Mouse (Mus musculus): Measurements from ENCODE around the gene Gna12. TPM values are rescaled to one million over a fixed set of nuclear protein-coding genes. Genes with fewer than 3 reads are reported as not detected.

Gene Gna12
- polyA plus RNA-seq, 1 experiment from 2014 or later: 6.9 TPM

- Histone ChIP-seq H3K27me3 (ENCODE audit: control insufficient read depth, insufficient read depth, low read length) (no peaks in the 10 kb centered on the region), H3K9ac (ENCODE audit: low read length) (no peak overlapping the region), H3K9me3 (replicated peaks; ENCODE audit: control insufficient read depth, low read length) (no peaks in the 10 kb centered on the region), H3K4me3 (replicated peaks; ENCODE audit: low read length) (no peak overlapping the region), H3K27ac (ENCODE audit: low read length) (no peak overlapping the region), H3K36me3 (ENCODE audit: control insufficient read depth, insufficient read depth, low read length) (no peaks in the 10 kb centered on the region), H3K4me1 (ENCODE audit: control insufficient read depth, insufficient read depth, low read length) (no peaks in the 10 kb centered on the region), H3K4me2 (ENCODE audit: low read depth, low read length) (no peak overlapping the region)
- WGBS: 33% methylated on average over 12 of the region's 12 CpGs
- no peak for ATAC-seq (ENCODE audit: insufficient read depth, low FRiP score)
Measured at GRCm38 (mm10) chr5:140743706-140744131, 86.5 kb downstream of the Gna12 start.

- Histone ChIP-seq H3K4me1 (ENCODE audit: control insufficient read depth, insufficient read depth, low read length) (no peaks in the 10 kb centered on the region), H3K4me2 (ENCODE audit: low read depth, low read length) (no peak overlapping the region), H3K27ac (ENCODE audit: low read length) (no peak overlapping the region), H3K9me3 (replicated peaks; ENCODE audit: control insufficient read depth, low read length) (no peaks in the 10 kb centered on the region), H3K36me3 (ENCODE audit: control insufficient read depth, insufficient read depth, low read length) (no peaks in the 10 kb centered on the region), H3K9ac (ENCODE audit: low read length) (no peak overlapping the region), H3K27me3 (ENCODE audit: control insufficient read depth, insufficient read depth, low read length) (no peaks in the 10 kb centered on the region), H3K4me3 (replicated peaks; ENCODE audit: low read length) (no peak overlapping the region)
- ATAC-seq (ENCODE audit: insufficient read depth, low FRiP score): no peak
Measured at GRCm38 (mm10) chr5:140741877-140742276, 88.4 kb downstream of the Gna12 start.

GRCm38 (mm10) chr5:140741040-140741439 lies 89.2 kb downstream of the Gna12 start:
- Histone ChIP-seq H3K4me1 (ENCODE audit: control insufficient read depth, insufficient read depth, low read length) (no peaks in the 10 kb centered on the region), H3K4me3 (replicated peaks; ENCODE audit: low read length) (no peak overlapping the region), H3K9ac (ENCODE audit: low read length) (no peak overlapping the region), H3K9me3 (replicated peaks; ENCODE audit: control insufficient read depth, low read length) (no peaks in the 10 kb centered on the region), H3K27me3 (ENCODE audit: control insufficient read depth, insufficient read depth, low read length) (0 out of 2 replicates have a peak, but pooled peaks cover 4% of the 10 kb centered on the region), H3K36me3 (ENCODE audit: control insufficient read depth, insufficient read depth, low read length) (no peaks in the 10 kb centered on the region), H3K4me2 (ENCODE audit: low read depth, low read length) (no peak overlapping the region), H3K27ac (ENCODE audit: low read length) (no peak overlapping the region)
- ATAC-seq (ENCODE audit: insufficient read depth, low FRiP score): no peak
- WGBS: 74% methylated on average over 11 of the region's 11 CpGs

GRCm38 (mm10) chr5:140739813-140740212 lies 90.4 kb downstream of the Gna12 start:
- no peaks in the 10 kb centered on the region for H3K9me3 ChIP-seq (replicated peaks; ENCODE audit: control insufficient read depth, low read length)
- WGBS: 67% methylated on average over 12 of the region's 12 CpGs
- no peaks in the 10 kb centered on the region for H3K36me3 ChIP-seq (ENCODE audit: control insufficient read depth, insufficient read depth, low read length)
- peaks cover 5% of the 10 kb centered on the region; the same call in 1 of the 2 replicates for H3K27me3 ChIP-seq (ENCODE audit: control insufficient read depth, insufficient read depth, low read length)
- peaks cover 6% of the 10 kb centered on the region for H3K4me1 ChIP-seq (ENCODE audit: control insufficient read depth, insufficient read depth, low read length)
- no peak for ATAC-seq (ENCODE audit: insufficient read depth, low FRiP score)
- no peak overlapping the region for H3K27ac ChIP-seq (ENCODE audit: low read length)
- no peak overlapping the region for H3K4me3 ChIP-seq (replicated peaks; ENCODE audit: low read length)
- H3K9ac ChIP-seq (ENCODE audit: low read length): no peak overlapping the region
- H3K4me2 ChIP-seq (ENCODE audit: low read depth, low read length): no peak overlapping the region

GRCm38 (mm10) chr5:140736166-140736565 lies 94.1 kb downstream of the Gna12 start:
- H3K9me3 ChIP-seq (replicated peaks; ENCODE audit: control insufficient read depth, low read length): no peaks in the 10 kb centered on the region
- 0 out of 2 replicates have a peak overlapping the region, but pooled peaks have one; percentile 40 for H3K4me3 ChIP-seq (replicated peaks; ENCODE audit: low read length)
- peak overlapping the region; percentile 71; the same call in 1 of the 2 replicates for H3K4me2 ChIP-seq (ENCODE audit: low read depth, low read length)
- H3K4me1 ChIP-seq (ENCODE audit: control insufficient read depth, insufficient read depth, low read length): peaks cover 6% of the 10 kb centered on the region
- no peak overlapping the region for H3K27ac ChIP-seq (ENCODE audit: low read length)
- 15% methylated on average over 13 of the region's 13 CpGs for WGBS
- ATAC-seq (ENCODE audit: insufficient read depth, low FRiP score): no peak
- no peaks in the 10 kb centered on the region for H3K36me3 ChIP-seq (ENCODE audit: control insufficient read depth, insufficient read depth, low read length)
- peaks cover 8% of the 10 kb centered on the region; the same call in 1 of the 2 replicates for H3K27me3 ChIP-seq (ENCODE audit: control insufficient read depth, insufficient read depth, low read length)
- no peak overlapping the region for H3K9ac ChIP-seq (ENCODE audit: low read length)

- Histone ChIP-seq H3K9me3 (replicated peaks; ENCODE audit: control insufficient read depth, low read length) (no peaks in the 10 kb centered on the region), H3K4me3 (replicated peaks; ENCODE audit: low read length) (peak overlapping the region; percentile 40), H3K9ac (ENCODE audit: low read length) (peak overlapping the region; percentile 57), H3K36me3 (ENCODE audit: control insufficient read depth, insufficient read depth, low read length) (no peaks in the 10 kb centered on the region), H3K27me3 (ENCODE audit: control insufficient read depth, insufficient read depth, low read length) (peaks cover 8% of the 10 kb centered on the region; the same call in 1 of the 2 replicates), H3K4me1 (ENCODE audit: control insufficient read depth, insufficient read depth, low read length) (peaks cover 6% of the 10 kb centered on the region), H3K4me2 (ENCODE audit: low read depth, low read length) (peak overlapping the region; percentile 71), H3K27ac (ENCODE audit: low read length) (no peak overlapping the region)
- ATAC-seq (ENCODE audit: insufficient read depth, low FRiP score): peak; percentile 65; the same call in 1 of the 2 replicates
- WGBS: under 1% methylated on average over 22 of the region's 22 CpGs
Measured at GRCm38 (mm10) chr5:140735297-140735696, 94.9 kb downstream of the Gna12 start.

GRCm38 (mm10) chr5:140733336-140733735 lies 96.9 kb downstream of the Gna12 start:
- H3K9ac ChIP-seq (ENCODE audit: low read length): no peak overlapping the region
- no peak overlapping the region for H3K27ac ChIP-seq (ENCODE audit: low read length)
- no peaks in the 10 kb centered on the region for H3K36me3 ChIP-seq (ENCODE audit: control insufficient read depth, insufficient read depth, low read length)
- H3K4me2 ChIP-seq (ENCODE audit: low read depth, low read length): no peak overlapping the region
- H3K4me1 ChIP-seq (ENCODE audit: control insufficient read depth, insufficient read depth, low read length): peaks cover 6% of the 10 kb centered on the region
- H3K4me3 ChIP-seq (replicated peaks; ENCODE audit: low read length): no peak overlapping the region
- ATAC-seq (ENCODE audit: insufficient read depth, low FRiP score): no peak
- peaks cover 8% of the 10 kb centered on the region; the same call in 1 of the 2 replicates for H3K27me3 ChIP-seq (ENCODE audit: control insufficient read depth, insufficient read depth, low read length)
- 72% methylated on average over 3 of the region's 3 CpGs for WGBS
- no peaks in the 10 kb centered on the region for H3K9me3 ChIP-seq (replicated peaks; ENCODE audit: control insufficient read depth, low read length)

GRCm38 (mm10) chr5:140732195-140732594 lies 98.0 kb downstream of the Gna12 start:
- Histone ChIP-seq H3K9ac (ENCODE audit: low read length) (no peak overlapping the region), H3K9me3 (replicated peaks; ENCODE audit: control insufficient read depth, low read length) (no peaks in the 10 kb centered on the region), H3K27me3 (ENCODE audit: control insufficient read depth, insufficient read depth, low read length) (peaks cover 8% of the 10 kb centered on the region; the same call in 1 of the 2 replicates), H3K4me2 (ENCODE audit: low read depth, low read length) (no peak overlapping the region), H3K36me3 (ENCODE audit: control insufficient read depth, insufficient read depth, low read length) (no peaks in the 10 kb centered on the region), H3K4me3 (replicated peaks; ENCODE audit: low read length) (no peak overlapping the region), H3K27ac (ENCODE audit: low read length) (no peak overlapping the region), H3K4me1 (ENCODE audit: control insufficient read depth, insufficient read depth, low read length) (peaks cover 6% of the 10 kb centered on the region)
- no peak for ATAC-seq (ENCODE audit: insufficient read depth, low FRiP score)
- 63% methylated on average over 4 of the region's 4 CpGs for WGBS

- Histone ChIP-seq H3K4me2 (ENCODE audit: low read depth, low read length) (no peak overlapping the region), H3K36me3 (ENCODE audit: control insufficient read depth, insufficient read depth, low read length) (no peaks in the 10 kb centered on the region), H3K4me1 (ENCODE audit: control insufficient read depth, insufficient read depth, low read length) (peaks cover 6% of the 10 kb centered on the region), H3K4me3 (replicated peaks; ENCODE audit: low read length) (no peak overlapping the region), H3K27me3 (ENCODE audit: control insufficient read depth, insufficient read depth, low read length) (peaks cover 7% of the 10 kb centered on the region; the same call in 1 of the 2 replicates), H3K9ac (ENCODE audit: low read length) (no peak overlapping the region), H3K9me3 (replicated peaks; ENCODE audit: control insufficient read depth, low read length) (no peaks in the 10 kb centered on the region), H3K27ac (ENCODE audit: low read length) (no peak overlapping the region)
- no peak for ATAC-seq (ENCODE audit: insufficient read depth, low FRiP score)
- 83% methylated on average over 11 of the region's 11 CpGs for WGBS
Measured at GRCm38 (mm10) chr5:140731040-140731797, 99.0 kb downstream of the Gna12 start.
